Mouse (Mus musculus): Measurements from ENCODE around the gene Sema4g.
A peak's percentile ranks its signal among the peaks of the same experiment; 100 is the strongest.
"Not testable (repeated sequence)": the region's sequence is repeated elsewhere in the genome, so short reads cannot be mapped to it uniquely, and the experiment has no call there.

Sema4g gene

DNA sequence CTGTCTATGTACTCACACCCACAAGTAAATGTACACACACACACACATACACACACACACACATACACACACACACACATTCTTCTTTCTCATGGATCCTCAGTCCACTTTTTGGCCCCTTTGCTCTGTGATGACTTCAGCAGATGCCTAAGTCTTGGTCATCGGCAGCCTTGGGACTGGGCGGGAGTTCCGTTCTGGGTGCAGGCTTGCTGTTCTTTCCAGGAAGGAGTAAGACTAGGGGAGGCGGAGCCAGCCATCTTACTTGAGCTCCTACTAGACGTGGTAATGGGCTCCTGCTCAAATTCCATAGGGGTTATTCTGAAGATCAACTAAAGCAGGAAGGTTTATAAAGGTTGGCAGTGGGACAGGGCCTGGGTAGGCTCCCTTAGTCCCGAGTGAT, 31.4 kb downstream of the Sema4g start:
- ATAC-seq (ENCODE audit: insufficient number of reproducible peaks, low FRiP score, low TSS enrichment): no peak

DNA sequence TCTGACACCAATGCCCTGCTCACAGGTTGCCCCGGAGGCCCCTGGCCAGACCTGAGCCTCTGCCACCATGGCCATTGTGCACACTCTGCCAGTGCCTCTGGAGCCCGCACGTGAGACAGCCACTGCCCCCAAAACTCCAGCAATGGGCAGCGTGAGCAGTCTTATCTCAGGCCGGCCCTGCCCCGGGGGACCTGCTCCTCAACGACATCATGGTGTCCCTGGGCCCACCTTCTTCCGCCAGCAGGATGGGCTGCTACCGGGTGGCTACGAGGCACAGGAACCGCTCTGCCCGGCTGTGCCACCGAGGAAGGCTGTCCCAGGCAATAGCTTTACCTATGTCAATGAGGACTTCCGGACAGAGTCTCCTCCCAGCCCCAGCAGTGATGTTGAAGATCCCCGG, 32.5 kb downstream of the Sema4g start:
- no peak for ATAC-seq (ENCODE audit: insufficient number of reproducible peaks, low FRiP score, low TSS enrichment)

DNA sequence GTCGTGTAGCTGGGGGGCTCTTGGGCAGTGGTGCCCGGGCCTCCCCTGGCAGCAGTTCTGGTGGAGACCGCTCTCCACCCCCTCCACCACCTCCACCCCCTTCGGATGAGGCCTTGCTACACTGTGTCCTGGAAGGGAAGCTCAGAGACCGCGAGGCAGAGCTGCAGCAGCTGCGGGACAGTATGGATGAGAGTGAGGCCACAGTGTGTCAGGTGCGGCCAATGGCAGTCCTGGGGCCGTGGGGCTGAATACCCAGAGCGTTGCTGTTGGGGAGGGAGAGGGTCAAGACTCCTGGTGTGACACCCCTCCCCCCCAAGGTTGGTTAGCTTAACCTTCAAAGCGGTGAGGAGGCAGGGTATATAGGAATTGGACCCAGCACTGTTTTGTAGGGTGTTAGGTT, 35.1 kb downstream of the Sema4g start:
- ATAC-seq (ENCODE audit: insufficient number of reproducible peaks, low FRiP score, low TSS enrichment): no peak

DNA sequence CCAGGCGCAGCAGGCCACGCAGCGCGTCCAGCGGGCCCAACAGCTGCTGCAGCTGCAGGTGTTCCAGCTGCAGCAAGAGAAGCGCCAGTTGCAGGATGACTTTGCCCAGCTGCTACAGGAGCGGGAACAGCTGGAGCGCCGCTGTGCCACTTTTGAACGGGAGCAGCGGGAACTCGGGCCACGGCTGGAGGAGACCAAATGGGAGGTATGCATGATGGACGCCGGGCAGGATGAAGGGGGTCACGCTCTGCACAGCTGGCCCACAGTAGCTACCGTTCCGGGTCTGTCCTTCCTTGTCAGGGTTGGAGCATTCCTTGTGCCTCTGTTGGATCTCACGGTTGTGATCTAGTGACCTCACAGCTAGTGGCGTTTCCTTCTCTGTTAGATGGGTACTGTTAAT, 35.9 kb downstream of the Sema4g start:
- no peak for ATAC-seq (ENCODE audit: insufficient number of reproducible peaks, low FRiP score, low TSS enrichment)

DNA sequence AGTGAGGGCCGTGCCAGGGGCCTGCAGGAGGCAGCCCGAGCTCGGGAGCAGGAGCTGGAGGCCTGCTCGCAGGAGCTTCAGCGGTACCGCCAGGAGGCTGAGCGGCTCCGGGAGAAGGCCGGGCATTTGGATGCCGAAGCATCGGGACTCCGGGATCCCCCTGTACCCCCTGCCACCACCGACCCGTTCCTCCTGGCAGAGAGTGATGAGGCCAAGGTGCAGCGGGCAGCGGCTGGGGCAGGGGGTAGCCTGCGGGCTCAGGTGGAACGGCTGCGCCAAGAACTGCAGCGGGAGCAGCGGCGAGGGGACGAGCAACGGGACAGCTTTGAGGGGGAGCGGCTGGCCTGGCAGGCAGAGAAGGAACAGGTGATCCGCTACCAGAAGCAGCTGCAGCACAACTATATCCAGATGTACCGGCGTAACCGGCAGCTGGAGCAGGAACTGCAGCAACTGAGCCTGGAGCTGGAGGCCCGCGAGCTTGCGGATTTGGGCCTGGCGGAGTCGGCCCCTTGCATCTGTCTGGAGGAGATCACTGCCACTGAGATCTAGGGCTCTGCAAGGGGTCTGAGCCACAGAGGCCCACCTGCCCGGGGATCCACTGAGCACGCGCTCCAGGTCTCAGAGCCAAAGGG, 37.2 kb downstream of the Sema4g start:
- no peak for ATAC-seq (ENCODE audit: insufficient number of reproducible peaks, low FRiP score, low TSS enrichment)

DNA sequence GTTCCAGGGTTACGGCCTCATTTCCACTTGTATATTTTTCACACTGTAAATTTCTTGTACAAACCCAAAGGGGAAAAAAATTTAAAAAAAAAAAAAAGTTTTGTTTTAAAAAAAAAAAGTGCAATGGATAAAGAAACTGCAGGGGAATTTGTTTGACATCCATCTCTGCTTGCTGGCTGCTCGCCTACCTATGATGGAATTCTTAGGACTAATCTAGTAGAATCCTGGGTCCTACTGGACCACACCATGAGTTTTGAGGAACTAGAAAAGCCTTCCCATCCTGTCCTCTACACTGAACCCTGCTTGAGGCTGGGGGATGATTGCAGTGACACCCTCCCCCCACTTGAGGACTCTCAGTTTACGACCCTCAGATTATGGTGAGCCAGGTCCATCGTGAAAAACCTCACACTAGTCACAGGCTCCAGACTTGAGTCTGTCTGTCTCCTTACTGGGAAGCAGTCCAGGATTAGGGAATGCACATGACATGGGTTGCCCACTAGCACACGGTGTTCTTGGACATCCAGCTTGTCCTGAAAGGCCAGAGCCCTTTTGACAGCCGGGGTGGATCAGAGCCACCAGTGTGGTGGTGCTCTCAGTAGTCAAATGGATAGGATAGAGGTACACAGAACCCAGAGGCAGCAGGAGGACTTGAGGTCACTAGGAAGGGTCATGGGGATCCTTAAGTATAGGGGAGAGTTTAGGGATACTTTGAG, 38.2 kb downstream of the Sema4g start:
- ATAC-seq (ENCODE audit: insufficient number of reproducible peaks, low FRiP score, low TSS enrichment): no peak

DNA sequence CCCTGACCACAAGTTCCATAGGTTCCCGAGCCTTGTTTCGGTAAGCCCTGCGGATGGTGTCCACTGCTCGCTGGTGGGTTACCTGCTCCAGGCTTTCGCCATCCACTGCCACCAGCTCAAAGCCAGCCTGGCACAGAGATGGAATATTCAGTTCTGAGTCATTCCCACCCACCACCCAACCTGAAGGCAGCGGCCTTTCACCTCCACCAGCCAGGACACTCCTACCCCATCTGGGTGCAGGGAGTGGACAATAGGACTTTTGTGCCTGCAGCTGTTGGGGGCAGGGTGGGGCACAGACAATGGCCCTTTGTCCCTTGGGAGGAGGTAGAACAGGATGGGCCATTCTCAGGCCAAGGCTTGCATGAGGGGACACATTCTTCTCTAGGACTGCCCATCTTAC, 38.9 kb downstream of the Sema4g start:
- ATAC-seq (ENCODE audit: insufficient number of reproducible peaks, low FRiP score, low TSS enrichment): no peak

DNA sequence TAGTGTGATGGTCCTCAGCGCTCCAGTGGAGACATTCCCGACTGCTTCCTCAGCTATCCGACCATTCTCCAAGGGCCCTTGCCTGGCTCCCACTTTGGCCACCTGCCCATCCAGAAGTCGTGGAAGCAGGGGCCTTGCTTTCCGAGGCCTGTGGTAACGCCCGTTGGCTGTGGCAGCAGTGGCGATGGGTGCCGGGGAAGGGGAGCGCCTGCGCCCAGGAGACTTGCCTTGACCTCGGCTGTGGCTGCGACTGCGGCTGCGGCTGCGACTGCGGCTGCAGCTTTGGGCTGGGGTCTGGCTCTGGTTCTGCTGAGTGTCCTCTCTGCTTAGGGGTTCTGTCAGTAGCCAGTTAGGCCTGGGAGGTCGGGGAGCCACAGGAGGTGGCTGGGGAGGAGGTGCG, 39.8 kb downstream of the Sema4g start:
- no peak for ATAC-seq (ENCODE audit: insufficient number of reproducible peaks, low FRiP score, low TSS enrichment)

DNA sequence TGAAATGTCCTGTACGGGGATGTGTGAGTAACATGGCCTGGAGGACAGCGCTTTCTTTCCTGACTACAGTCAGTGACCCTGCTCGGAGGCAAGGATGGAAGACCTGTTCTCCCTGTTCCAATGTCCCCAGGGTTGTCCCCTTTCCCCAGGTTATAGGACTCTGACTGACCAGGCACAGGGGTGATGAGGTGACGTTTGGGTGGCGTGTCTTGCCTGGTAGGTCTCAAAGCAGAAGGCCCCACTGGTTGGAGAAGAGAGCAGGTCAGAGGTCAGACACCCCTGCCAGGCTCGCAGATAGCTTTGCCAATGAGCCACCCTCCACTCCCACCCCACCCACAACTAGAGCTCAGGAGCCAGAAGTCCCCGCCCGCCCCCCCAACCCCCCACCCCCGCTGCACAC, 40.7 kb downstream of the Sema4g start:
- ATAC-seq (ENCODE audit: insufficient number of reproducible peaks, low FRiP score, low TSS enrichment): no peak

DNA sequence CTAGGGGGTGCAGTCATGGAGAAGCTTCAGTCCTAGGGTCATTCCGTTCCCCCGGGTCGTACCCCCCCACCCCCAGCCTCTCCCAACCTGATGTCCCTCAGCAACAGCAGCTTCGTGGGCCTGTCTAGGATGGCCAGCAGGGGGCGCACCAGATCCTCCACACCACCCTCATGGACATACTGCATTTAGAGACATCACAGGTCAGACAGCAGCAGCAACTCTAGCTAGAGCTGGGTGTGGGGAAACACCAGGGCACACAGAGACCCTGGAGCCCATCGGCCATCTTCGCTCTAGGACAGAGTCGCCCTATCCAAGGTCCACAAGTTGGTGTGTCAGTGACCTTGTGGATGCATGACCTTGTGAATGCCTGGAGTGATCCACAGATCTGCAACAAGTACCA, 41.2 kb downstream of the Sema4g start:
- no peak for ATAC-seq (ENCODE audit: insufficient number of reproducible peaks, low FRiP score, low TSS enrichment)

DNA sequence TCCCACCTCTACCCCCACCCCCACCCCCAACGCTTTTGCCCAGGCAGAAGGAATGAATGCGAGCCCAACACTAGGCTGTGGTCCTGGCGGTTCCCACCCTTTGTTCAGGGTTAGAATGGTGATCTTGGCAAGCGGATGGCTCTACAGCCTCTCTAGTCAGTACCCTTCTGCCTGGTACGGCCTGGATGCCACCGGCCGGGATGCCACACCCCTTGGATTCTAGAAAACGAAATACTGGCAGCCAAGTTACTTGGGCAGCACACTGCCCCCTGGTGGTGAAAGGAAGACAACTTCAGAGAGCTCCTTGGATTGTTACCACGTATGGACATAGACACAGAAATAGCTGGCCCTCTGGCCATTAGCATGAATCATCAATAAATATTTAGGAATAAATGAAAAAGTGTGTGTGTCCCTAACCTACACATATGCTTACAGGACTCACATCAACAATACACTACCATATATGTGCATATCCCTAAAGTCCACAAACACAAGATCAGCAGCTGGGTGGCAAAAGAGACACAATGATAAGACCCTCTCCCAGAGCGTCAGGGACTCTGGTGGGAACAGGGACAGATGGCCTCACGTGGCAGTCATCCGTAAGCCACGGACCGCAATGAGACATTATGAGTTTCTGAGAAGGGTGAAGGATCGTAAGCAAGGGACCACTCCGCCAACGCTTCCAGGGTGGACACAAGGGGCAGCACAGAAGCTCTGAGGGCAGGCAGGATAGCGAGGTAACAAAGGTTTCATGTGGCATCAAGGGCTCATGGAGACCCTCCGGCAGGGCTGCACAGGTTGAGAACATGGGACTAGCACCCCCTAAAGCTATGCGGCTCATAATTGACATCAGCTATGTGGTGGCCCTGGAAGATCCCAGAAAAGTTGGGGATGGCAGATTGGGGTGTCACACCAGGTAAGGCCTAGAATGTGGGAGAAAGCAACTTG, 42.1 kb downstream of the Sema4g start:
- ATAC-seq (ENCODE audit: insufficient number of reproducible peaks, low FRiP score, low TSS enrichment): peak; percentile 54; the same call in 1 of the 2 replicates

DNA sequence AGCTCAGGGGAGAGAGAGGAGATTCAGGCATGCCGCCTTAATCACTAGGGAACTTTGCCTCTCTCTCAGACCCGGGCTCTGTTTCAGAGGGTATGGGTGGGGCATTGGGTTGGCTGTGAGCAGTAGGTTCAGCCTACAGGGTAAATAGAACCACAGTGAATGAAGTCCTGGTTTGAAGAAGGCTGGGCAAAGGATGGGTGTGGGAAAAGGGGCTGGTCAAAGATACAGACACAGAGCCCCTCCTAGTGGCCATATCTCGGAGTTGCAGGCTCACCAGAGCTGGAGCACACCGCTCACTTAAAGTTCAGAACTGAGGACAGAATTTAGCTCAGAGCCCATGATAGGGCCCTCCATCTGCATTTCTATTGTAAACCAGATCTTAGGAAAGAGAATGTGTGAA, 42.9 kb downstream of the Sema4g start:
- peak; percentile 42; the same call in 1 of the 2 replicates for ATAC-seq (ENCODE audit: insufficient number of reproducible peaks, low FRiP score, low TSS enrichment)

DNA sequence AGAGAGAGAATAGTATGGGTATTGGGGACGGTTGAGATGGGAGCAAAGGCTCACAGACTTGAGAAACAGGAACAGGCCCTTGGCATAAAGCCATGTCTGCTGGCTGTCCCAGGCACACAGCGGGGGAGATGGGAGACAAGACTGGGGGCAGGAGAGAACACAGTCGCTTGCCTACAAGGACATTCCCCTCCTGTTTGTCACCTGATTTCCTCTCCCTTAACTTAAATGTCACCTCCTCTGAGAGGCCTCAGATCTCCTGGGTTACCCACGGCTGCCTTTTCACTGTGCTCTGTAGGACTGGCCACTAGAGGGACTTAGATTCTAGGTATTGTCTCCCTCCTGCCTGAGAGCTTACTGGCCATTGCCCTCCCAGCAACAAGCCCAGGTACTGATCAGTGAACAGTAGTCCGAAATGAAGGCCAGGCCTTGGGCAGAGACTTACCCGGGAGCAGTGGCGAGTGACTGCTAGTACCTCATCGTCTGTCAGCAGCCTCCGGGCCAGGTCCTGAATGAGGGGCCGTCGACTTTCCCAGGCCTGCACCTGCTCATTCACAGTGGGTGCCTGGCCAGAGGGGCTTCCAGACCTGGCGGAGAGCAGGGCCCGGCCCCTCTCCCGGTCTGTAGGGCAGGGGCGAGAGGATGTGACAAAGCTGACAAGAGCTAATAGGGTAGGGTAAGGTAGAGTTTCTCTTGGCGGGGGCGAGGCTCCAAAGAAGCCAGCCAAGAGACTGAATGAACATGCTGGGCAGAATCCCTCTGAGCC, 43.9 kb downstream of the Sema4g start:
- ATAC-seq (ENCODE audit: insufficient number of reproducible peaks, low FRiP score, low TSS enrichment): no peak

DNA sequence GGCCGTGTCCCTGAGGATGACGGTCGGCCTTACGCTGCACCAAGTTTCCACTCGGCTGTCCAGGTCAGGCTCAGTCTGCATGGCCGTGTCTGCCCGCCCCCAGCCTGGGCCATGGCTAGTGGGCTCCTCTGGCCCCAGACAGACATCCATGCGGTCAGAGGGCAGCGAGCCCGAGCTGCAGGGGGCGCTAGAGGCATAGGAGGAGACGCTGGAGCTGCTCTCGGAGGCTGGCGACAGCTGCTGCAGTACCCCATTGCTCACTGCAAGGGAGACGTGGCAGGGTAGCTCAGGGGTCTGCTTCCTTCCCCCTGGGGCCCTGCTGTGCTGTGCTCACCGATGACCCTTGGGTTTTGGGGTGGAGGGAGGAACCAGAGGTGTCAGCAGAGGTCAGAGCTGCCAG, 48.0 kb downstream of the Sema4g start:
- ATAC-seq (ENCODE audit: insufficient number of reproducible peaks, low FRiP score, low TSS enrichment): no peak

DNA sequence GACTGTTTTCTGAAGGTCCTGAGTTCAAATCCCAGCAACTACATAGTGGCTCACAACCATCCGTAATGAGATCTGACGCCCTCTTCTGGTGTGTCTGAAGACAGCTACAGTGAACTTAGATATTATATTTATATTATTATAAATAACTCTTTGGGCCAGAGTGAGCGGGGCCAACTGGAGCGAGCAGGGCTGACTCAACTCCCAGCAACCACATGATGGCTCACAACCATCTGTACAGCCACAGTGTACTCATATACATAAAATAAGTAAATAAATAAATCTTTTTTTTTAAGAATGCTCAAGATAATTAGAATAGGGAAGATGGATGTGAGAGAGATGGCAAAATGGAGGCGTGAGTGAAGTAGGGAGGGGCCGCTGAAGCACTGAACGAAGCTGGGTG, 49.3 kb downstream of the Sema4g start:
- not testable (repeated sequence) for ATAC-seq (ENCODE audit: insufficient number of reproducible peaks, low FRiP score, low TSS enrichment)

DNA sequence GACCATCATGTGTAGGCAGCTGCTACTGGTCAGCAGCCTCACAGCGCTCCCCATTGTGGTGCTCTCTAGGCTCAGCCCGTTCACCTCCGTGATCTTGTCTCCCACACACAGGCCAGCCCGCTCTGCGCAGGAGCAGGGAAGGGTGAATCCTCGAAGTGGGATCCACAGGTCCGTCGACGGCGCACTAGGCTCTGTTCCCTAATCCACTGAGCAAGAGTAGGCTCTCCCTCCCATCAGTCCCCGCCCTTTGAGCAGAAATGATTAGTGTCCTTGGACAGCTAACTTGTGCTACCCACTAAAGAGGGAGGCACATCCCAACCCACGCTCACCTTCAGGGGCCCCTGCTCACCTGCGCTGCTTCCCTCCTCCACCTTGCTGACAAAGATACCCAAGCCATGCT, 51.3 kb downstream of the Sema4g start:
- ATAC-seq (ENCODE audit: insufficient number of reproducible peaks, low FRiP score, low TSS enrichment): no peak

DNA sequence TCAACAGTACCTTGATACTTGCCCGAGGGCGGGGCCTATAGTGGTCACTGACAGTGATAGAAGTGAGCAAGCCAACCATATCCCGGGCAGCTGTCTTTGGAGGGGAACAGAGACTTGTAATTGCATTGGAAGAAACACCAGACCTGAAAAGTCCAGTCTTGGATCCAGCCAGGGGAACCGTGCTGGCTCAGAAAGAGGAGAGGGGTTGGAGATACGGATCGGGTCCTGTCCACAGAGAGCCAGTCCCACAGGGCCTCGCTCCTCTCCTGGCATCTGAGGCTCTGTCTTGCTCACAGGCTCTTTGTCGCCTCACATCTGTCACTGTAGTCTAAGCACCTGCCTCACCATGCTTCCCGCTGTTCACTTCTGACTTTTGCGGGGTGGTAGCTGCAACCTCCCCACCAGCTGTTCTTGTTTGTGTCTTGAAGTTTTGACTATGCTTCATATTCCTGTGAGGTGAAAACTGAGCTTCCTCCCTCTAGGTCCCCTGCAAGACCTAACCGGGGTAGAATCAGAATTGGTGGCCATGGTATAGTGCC, 55.6 kb downstream of the Sema4g start:
- no peak for ATAC-seq (ENCODE audit: insufficient number of reproducible peaks, low FRiP score, low TSS enrichment)

DNA sequence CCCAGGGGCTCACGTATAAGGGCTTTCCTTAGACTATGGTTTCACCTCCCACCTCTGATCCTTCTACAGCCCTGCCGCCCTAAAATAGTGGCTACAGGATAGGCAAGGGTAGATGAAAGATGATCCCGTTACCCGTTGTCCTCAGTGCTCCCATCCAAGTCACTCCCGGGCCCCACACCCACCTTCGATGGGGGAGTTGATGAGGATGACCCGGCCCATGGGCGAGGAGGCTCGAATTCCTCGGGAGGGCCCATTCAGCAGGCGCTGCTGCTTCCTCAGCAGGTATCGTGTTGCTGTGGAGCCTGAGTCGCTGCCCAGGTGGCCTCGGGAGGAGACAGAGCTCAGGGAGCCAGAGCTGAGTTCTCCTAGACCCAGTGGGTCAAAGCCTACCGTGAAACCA, 56.3 kb downstream of the Sema4g start:
- ATAC-seq (ENCODE audit: insufficient number of reproducible peaks, low FRiP score, low TSS enrichment): no peak

DNA sequence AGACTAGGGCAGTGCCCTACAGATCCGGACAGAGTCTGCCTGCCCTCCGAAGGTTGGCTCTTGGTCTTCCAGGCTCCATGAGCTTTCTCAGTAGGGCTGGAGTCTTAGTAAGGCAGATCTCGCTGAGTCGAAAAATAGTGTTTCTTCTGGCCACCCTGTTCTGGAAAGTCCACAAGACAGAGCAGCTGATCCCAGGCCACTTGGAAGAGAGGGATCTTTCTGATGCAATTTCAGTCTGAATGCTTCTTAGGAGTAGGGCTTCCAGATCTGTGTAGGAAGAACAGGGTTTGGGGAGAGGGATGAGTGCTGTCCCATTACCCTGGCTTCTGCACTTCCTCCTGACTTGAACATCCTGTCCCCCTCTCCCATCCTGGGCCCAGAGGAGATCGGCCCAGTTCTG, 56.8 kb downstream of the Sema4g start, which contains the start of gene Pdzd7:
Gene Pdzd7 (minus strand): TSS at position 67 of the 400 bp plus-strand sequence.
- no peak for ATAC-seq (ENCODE audit: insufficient number of reproducible peaks, low FRiP score, low TSS enrichment)
